Mouse (Mus musculus): ENCODE data around the gene Cnga4. TPM values are rescaled to one million over a fixed set of nuclear protein-coding genes. Genes with fewer than 3 reads are reported as not detected.

Cnga4 gene
- polyA plus RNA-seq, 1 experiment from 2014 or later, result 0.19 TPM

Other genes starting within 250 kb of the Cnga4 start
- not detected in 2 replicates for gene Olfr684, start 240.9 kb upstream of the Cnga4 start, polyA plus RNA-seq (2016; fragmentation: Nextera tagmentation; extraction: Ambion mirVana)
- gene Olfr685, start 218.6 kb upstream of the Cnga4 start, polyA plus RNA-seq (2016; fragmentation: Nextera tagmentation; extraction: Ambion mirVana), result not detected in 2 replicates
- gene Olfr686, start 197.1 kb upstream of the Cnga4 start, polyA plus RNA-seq (2016; fragmentation: Nextera tagmentation; extraction: Ambion mirVana), result not detected in 2 replicates
- gene Olfr688, start 116.5 kb upstream of the Cnga4 start, polyA plus RNA-seq (2016; fragmentation: Nextera tagmentation; extraction: Ambion mirVana), result not detected in 2 replicates
- not detected in 2 replicates for gene Olfr689, start 93.4 kb upstream of the Cnga4 start, polyA plus RNA-seq (2016; fragmentation: Nextera tagmentation; extraction: Ambion mirVana)
- gene Olfr690, start 70.5 kb upstream of the Cnga4 start, polyA plus RNA-seq (2016; fragmentation: Nextera tagmentation; extraction: Ambion mirVana), result not detected in 2 replicates
- 0.13 and 0.22 TPM in 2 replicates for gene Olfr691, start 62.3 kb upstream of the Cnga4 start, polyA plus RNA-seq (2016; fragmentation: Nextera tagmentation; extraction: Ambion mirVana)
- gene Olfr692, start 36.3 kb upstream of the Cnga4 start, polyA plus RNA-seq (2016; fragmentation: Nextera tagmentation; extraction: Ambion mirVana), result not detected in 2 replicates
- not detected in 2 replicates for gene Gm5901, start 29.5 kb upstream of the Cnga4 start, polyA plus RNA-seq (2016; fragmentation: Nextera tagmentation; extraction: Ambion mirVana)
- 41.6 and 44.7 TPM in 2 replicates for gene Fam160a2, start 4.5 kb upstream of the Cnga4 start, polyA plus RNA-seq (2016; fragmentation: Nextera tagmentation; extraction: Ambion mirVana)
- 0.46 and 0.92 TPM in 2 replicates for gene Cckbr, start 21.2 kb downstream of the Cnga4 start, polyA plus RNA-seq (2016; fragmentation: Nextera tagmentation; extraction: Ambion mirVana)
- 37.4 and 41.0 TPM in 2 replicates for gene Cavin3, start 77.7 kb downstream of the Cnga4 start, polyA plus RNA-seq (2016; fragmentation: Nextera tagmentation; extraction: Ambion mirVana)
- 56.2 and 57.7 TPM in 2 replicates for gene Smpd1, start 149.8 kb downstream of the Cnga4 start, polyA plus RNA-seq (2016; fragmentation: Nextera tagmentation; extraction: Ambion mirVana)
- 165 and 170 TPM in 2 replicates for gene Apbb1, start 177.1 kb downstream of the Cnga4 start, polyA plus RNA-seq (2016; fragmentation: Nextera tagmentation; extraction: Ambion mirVana)
- gene Hpx, start 195.6 kb downstream of the Cnga4 start, polyA plus RNA-seq (2016; fragmentation: Nextera tagmentation; extraction: Ambion mirVana), result 0.21 and 0.27 TPM in 2 replicates
- 62.7 and 63.6 TPM in 2 replicates for gene Trim3, start 229.0 kb downstream of the Cnga4 start, polyA plus RNA-seq (2016; fragmentation: Nextera tagmentation; extraction: Ambion mirVana)
- gene Timm10b, start 235.5 kb downstream of the Cnga4 start, polyA plus RNA-seq (2016; fragmentation: Nextera tagmentation; extraction: Ambion mirVana), result 127 and 151 TPM in 2 replicates
- 75.3 and 82.1 TPM in 2 replicates for gene Arfip2, start 235.8 kb downstream of the Cnga4 start, polyA plus RNA-seq (2016; fragmentation: Nextera tagmentation; extraction: Ambion mirVana)
- gene Gm45799, start 236.0 kb downstream of the Cnga4 start, polyA plus RNA-seq (2016; fragmentation: Nextera tagmentation; extraction: Ambion mirVana), result 9.3 and 11.3 TPM in 2 replicates
- gene Dnhd1, start 246.3 kb downstream of the Cnga4 start, polyA plus RNA-seq (2016; fragmentation: Nextera tagmentation; extraction: Ambion mirVana), result 1.2 and 1.3 TPM in 2 replicates

Data from hindbrain, embryonic 12.5 days (tissue).